Mouse (Mus musculus): Measurements from ENCODE around the gene Syde2.

Syde2 gene

DNA sequence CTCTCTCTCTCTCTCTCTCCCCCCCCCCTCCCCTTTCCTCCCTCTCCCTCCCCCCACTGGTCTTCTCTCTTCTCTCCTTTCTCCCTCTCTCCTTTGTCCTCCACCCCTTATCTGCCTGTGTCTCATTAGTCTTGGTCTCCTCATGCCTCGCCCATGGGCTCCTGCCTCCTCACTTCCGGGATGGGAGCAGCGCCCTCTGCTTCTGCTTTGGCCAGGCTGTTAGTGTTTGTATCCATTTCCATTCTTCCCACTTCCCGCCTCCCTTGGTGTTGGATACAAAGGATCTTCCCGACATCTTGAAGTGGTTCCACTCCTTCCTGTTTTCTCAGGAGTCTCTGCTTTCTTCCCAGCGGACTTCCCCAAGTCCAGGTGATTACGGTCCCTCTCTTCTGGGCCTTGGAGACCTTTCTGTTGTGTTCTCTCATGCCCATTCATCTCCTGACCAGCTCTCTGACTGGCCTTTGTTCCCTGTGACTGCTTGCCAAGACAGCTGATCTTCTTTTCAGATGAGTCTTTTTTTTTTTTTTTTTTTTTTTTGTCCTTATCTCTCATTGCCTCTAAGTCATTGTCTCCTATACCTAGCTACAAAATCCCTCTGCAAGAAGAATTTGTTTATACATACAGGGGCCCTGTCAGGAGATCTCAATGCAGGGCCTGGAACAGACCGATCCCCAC is 24.0 kb downstream of the Syde2 start:
- no peak for DNase-seq (ENCODE audit: low spot score in 2 of 2)

DNA sequence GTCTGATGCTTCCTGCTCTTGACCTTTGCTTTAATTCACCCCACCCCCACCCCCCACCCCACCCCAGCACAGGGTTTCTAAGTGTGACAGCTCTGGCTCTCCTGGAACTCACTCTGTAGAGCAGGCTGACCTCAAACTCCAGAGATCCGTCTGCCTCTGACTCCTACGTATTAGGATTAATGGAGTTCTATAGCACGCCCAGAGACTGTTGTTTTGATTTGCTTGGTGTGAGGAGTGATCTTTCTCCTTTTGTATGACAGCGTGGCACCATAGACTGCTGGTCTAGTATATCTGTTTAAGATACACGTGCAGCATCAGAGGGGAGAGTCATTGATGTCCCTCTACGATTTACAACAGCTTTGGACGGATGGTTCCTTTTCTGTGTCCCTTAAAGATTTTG is 25.8 kb downstream of the Syde2 start:
- DNase-seq (ENCODE audit: low spot score in 2 of 2) = no peak

DNA sequence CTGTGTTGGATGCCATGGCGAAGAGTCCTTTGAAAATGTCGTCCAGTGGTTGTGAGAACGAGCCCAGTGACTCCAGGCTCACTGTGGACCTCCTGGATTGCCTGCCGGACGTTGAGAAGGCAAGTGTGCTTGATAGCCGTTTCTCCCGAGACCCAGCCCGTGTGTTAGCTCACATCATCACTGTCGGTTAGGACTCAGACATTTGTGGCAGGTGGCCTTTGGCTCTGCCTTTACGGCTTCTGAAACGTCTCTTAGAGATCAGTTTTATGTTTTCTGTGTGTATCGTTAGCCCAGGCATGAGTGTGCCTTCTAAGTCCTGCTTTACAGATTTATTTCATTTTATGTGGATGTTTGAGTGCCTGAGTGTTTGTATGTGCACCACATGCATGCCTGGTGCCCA is 26.7 kb downstream of the Syde2 start:
- DNase-seq (ENCODE audit: low spot score in 2 of 2) = no peak

DNA sequence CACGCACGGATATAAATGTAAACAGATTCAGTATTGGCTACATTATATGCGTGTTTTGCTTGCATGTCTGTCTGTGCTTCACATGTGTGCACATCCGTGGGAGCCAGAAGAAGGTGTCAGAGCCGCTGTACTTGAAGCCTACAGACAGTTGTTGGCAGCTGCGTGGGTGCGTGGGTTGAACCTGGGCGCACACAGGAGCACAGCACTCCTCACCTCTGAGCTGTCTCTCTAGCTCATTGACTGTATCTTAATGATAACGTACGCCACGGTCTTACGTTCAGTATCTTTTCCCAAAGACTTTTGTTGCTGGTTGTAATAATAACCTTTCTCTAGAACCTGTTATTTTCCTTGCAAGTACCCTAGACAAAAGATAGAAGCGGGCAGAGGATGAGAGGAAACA is 29.3 kb downstream of the Syde2 start:
- DNase-seq (ENCODE audit: low spot score in 2 of 2) = no peak

DNA sequence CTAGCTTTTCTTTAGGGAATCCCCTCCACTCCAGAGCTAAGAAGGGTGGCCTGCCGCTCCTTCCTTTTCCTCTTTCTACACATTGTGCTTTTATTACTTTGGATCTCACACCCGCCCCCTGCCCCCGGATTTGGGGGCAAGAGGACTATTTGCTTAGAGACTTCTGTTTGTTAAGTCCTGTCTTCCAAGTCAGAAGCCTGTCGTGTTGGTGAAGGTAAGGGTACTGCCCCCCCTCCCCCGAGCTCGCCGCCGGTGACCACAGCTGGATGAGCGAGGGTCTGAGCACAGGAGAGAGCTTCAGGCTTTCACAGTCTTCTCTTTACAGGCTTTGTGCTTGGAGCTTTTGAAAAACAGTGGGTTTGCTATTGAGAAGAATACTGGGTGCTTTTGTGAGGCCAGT is 29.9 kb downstream of the Syde2 start:
- DNase-seq (ENCODE audit: low spot score in 2 of 2) = no peak

DNA sequence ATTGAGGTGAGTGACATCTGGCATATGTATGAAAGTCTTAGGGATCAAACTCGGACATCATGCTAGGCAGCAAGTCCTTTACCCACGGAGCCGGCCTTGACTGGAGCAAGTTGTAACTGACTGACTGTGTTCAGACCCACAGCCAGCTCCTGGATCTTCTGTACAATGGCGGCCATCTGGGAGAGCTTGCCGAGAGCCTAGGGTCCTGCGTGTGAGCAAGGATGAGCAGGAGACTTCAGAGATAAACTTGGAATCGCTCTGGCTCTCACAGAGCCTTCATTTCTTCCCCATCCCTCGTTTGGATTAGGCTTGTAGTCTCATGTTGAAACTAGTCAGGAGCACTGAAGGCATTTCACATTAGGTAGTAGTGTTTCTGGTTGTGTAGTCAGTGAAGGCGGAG is 34.6 kb downstream of the Syde2 start:
- no peak for DNase-seq (ENCODE audit: low spot score in 2 of 2)

DNA sequence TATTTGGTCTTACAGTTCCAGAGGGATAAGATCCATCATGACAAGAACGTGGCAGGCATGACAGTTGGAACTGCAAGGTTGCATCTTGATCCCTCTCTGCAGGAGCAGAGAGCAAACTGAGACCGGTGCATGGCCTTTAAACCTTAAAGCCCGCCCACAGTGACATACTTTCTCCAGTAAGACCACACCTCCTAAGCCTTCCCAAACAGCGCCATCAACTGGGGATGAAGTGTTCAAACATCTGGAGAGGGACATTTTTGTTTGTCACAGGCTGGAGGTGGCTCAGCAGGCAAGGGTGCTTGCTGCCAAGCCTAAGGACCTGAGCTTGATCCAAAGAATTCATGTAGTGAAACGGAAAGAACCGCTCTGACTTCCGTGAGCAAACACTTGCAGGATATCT is 37.1 kb downstream of the Syde2 start:
- no peak for DNase-seq (ENCODE audit: low spot score in 2 of 2)

DNA sequence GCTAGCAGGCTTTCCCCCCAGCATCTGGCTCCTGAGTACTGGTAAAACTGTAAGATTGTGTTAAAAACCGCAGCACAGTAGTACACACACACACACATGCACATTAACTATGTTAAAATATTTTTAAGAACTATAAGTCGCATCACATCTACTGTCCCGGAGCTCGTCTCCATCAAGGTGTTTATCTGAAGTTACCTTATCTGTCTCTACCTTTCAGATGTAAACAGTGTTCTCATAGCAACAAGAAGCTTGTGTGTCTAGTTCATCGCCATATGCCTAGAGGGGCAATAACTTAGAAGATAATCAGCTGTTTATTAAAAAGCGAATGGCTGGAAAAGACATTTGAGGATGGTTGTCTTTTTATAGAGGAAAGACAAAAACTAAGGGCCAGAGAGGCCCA is 37.8 kb downstream of the Syde2 start:
- no peak for DNase-seq (ENCODE audit: low spot score in 2 of 2)

DNA sequence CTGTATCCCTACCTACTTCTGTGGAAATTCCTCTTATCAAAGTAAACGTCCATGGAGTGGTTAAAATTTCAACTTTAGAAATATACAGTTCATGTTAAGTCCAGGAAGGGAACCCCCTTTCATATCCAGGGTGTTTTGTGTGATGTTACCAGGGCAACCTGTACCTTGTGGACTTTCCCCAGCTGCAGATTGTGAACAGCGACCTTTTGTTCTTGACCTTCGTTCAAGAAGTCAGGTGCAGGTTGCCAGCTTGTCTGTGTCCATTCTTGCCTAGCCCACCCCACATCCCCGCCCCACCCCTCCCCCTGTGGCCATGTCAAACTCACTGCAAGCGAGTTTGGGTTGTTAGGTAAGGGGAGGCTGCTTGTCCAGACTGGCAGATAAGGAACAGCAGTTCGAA is 39.4 kb downstream of the Syde2 start:
- no peak for DNase-seq (ENCODE audit: low spot score in 2 of 2)

DNA sequence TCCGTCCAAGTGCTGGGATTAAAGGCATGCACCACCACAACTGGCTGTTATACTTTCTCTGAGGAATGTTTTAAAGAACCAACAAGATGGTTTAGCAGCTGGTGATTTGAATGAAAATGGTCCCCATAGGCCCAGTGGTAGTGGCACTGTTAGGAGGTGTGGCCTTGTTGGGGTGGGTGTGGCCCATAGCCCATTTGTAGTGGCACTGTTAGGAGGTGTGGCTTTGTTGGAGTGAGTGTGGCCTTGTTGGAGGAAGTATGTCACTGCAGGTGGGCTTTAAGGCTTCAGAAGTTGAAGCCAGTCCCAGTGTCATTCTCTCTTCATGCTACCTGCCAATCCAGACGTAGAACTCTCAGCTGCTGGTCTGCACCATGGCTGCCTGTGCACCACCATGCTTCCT is 40.7 kb downstream of the Syde2 start:
- no peak for DNase-seq (ENCODE audit: low spot score in 2 of 2)

DNA sequence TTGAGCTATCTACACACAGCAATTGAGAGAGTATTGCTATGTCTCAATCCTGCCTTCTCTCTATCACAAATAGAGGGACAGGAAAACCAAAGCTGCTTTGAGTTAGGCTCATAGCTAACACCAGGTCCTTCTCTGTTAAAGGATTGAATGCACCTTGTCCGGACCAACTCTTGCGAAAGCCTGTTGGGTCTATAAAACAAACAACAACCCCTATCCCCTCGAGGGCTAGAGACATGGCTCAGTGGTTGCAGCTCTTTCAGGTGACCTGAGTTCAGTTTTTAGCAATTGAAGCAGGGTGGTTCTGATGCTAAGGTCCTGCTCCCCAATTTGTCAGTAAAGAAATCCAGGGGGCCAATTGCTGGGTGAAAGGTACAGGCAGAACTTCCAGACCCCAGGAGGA is 41.6 kb downstream of the Syde2 start:
- DNase-seq (ENCODE audit: low spot score in 2 of 2) = no peak

DNA sequence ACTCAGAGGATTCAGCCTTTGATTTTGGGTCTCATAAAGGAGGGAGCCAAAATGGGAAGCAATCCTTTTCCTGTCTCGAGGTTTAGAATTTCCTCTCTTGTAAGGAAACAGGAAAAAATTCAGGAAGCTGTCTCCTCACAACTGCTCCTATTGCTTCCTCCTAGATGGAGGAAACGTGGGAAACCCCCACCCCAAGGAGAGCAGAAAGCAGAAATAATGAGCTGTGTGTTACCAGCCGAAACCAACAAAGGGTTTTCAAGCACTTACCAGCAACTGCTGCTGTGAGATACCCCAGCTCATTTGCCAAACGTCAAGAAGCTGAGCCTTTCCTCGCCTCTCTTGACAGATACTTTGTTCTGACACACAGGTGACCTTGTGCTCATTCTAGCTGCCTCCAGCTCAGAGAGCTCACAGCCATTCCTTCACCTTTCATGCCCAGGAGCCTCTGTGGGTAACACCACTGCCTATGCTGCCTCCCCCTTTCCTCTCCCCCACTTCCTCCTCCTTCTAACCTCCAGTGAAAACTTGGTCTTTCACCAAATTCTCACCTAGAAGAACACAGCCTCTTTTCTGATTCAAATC is 42.7 kb downstream of the Syde2 start:
- no peak for DNase-seq (ENCODE audit: low spot score in 2 of 2)

DNA sequence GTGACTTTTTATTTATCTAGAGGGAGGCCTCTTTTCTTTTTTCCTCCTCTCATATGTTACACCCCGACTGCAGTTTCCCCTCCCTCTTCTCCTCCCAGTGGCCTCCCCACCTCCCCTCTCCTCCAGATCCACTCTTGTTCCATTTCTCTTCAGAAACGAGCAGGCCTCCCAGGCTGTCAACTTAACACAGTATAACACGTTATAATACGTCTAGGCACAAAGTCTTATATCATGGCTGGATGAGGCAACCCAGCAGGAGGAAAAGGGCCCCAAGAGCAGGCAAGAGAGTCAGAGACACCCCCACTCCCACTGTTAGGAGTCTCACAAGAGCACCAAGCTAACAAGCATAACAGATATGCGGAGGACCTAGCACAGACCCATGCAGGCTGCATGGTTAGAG is 45.3 kb downstream of the Syde2 start:
- no peak for DNase-seq (ENCODE audit: low spot score in 2 of 2)

DNA sequence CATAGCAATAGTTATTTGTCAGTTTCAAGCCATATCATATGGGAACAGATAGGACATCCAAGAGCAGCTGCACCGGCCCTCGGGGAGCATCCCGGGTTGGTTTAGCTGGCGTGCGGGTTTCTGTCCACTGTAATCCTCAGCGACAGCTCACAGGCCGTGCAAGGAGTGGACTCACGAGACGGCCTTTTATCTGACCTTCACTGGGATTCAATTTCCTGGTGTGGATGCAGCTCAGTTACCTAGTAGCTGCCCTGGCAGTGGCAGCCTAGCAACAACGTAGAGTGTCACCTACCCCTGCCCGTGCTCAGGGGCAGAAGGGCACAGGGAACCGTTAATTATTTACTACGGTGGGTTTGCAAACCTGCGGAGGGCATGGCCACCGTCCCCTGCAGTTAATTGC is 50.2 kb downstream of the Syde2 start:
- DNase-seq (ENCODE audit: low spot score in 2 of 2) = no peak

DNA sequence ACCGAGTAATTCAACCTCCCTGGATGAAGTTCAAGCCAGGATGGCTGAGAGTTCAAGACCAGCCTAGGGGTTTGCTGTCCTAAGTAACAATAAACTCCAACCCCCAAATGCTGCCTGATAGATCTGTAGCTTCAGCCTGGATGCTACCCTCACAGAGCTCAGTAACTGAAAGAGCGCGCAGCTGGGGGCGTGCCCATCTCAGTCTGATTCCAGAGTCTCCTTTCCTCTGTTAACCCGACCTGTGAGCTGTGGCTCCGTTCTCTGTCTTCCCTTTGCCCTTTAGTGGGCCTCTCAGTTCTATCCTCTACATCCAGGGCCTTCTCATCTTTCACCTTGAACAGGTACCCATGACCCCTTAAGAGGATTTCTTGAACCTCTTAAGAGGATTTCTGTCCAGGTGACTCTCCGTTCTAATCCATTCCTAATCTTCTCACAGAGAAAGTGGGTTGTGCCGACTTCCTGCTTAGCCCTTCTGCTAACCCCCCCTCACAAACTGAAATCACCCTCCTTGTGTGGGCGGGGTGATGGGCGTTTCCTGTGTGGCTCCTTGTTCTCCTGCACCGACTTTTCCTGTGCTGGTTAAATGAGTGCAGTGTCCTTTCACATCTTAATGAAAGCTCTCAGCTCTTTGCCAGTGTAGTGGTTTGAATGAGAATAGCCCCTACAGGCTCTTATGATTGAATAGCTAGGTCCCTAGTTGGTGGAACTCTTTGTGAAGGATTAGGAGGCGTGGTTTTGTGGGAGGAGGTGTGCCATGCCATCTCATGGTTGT is 51.6 kb downstream of the Syde2 start:
- DNase-seq (ENCODE audit: low spot score in 2 of 2) = no peak

DNA sequence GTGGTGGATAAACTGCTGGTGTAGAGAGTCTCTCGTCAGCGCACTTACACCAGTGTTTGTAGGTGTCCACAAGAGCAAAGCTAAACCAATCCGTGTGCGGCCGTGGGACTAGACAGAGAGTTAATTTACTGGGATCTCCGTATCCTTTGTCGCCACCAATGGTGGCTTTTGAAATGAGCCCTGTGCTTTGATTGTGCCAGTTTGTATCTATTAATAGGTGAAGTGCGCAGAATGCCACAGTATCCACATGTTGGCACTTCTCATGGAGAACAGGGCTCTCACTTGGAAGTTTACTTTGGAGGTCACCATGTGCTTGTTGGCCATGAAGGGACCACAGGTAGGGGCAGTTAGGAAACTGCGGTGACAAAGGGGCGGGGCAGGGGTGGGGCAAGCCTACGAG is 53.7 kb downstream of the Syde2 start:
- DNase-seq (ENCODE audit: low spot score in 2 of 2) = no peak

DNA sequence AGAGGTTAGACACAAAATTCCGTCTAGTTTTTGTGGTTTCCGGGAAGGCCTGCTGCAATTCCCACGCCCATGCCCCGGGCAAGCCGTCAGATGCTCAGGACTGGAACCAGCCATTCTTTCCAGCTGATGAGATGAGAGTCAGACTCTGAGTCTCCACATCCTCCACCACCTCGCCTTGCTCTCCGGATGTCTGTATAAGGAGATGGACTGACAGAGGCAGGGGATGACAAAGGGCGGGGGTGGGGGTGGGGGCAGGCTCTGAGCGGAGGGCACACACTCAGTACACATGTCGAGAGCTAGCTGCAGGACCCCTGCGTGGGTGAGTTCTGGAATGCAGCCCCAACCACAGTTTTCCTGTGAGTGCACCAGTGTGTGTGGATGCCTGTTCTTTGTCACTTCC is 57.3 kb downstream of the Syde2 start:
- DNase-seq (ENCODE audit: low spot score in 2 of 2) = no peak

DNA sequence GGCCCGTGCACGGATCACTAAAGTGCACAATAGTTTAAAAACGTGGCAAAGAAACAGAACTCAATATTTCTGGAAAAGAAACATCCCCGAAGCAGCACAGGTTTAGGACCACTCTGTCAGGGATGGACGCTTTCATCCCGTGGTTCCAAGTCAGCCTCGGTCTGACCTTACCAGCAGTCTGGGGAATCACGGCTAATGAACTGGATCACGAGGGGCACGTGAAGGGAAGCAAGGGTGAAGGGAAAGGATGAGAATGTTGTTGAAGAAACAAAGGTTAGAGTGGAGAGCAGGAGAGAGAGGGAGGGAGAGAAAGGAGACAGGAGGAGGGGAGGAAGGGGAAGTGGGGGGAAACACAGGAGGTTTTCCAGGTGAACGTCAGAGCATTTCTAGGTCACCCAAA is 58.4 kb downstream of the Syde2 start:
- no peak for DNase-seq (ENCODE audit: low spot score in 2 of 2)

DNA sequence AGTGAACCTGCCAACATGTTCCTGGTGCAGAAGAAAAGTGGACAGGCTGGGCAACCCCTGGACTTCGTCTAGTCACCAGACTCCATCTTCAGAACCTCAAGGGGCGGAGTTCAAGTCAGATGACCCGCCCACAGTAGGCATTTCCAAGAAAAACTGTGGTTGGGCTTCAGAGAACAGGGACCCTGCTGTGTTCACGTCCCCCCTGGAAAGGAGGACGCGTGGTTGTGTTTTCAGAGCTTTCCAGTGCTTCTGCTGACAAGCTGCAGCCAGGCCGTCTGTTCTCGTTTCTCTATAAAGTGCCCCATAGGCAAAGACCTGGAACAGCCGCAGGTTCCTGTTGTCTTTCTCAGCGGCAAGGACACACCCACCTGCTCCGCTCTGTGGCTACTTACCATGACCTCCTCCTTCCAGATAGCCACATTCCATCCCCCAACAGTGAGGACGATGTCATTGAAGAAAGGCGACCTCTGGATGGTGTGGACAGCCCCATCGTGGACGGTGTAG is 60.1 kb downstream of the Syde2 start:
- peak in 1 of 2 experiments; percentile 5 for DNase-seq (ENCODE audit: low spot score in 2 of 2)

DNA sequence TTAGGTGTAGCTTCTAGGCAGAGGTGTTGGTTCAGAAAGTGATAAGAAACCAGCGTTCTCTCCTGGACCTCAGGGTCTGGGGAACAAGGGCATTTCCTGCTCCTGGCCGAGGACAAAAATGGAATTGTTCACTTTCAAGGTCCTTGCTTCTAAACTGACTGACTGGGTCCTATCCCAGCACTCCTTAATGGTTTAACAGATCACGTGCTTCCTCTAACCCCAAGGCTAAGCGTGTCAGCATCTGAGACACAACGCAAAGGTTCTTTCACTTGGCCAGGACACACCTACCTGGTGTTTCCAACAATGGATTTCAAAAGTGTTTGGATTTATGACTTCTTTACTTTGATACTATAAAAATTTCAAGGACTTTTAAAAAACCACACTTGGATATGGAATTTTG is 62.3 kb downstream of the Syde2 start:
- DNase-seq (ENCODE audit: low spot score in 2 of 2) = no peak

DNA sequence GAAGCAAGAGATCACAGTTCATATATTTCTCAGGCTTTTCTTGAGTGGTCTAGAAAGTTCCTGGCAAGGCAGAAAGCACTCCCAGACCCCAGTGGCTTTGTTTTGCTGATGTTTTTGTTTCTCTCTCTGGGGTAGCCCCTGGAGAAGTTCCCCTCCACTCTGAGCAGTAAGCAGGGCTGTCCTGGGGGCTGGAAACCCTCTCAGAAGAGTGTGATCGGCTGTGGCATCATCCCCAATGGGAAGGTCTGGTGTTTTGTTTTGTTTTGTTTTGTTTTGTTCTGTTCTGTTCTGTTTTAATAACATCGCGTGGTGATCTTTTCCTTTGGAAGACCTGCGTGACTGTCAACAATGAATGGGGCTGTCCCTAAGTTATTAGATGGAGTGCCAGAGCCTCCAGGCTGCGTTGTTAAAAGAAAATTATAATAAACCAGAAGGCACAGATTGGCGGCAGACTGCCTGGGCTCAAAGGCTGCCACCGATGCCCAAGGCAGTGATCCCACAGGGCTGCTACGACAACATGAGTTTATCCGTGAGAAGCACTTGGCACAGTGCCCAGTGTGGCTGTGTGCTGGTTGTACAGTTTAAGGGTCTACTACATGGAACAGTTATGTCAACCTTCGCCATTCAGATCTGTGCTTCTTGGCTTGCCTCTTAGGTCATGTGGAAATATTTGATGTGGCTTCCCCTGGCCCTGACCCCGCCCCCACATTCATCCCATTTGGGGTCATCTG is 63.8 kb downstream of the Syde2 start:
- no peak for DNase-seq (ENCODE audit: low spot score in 2 of 2)

DNA sequence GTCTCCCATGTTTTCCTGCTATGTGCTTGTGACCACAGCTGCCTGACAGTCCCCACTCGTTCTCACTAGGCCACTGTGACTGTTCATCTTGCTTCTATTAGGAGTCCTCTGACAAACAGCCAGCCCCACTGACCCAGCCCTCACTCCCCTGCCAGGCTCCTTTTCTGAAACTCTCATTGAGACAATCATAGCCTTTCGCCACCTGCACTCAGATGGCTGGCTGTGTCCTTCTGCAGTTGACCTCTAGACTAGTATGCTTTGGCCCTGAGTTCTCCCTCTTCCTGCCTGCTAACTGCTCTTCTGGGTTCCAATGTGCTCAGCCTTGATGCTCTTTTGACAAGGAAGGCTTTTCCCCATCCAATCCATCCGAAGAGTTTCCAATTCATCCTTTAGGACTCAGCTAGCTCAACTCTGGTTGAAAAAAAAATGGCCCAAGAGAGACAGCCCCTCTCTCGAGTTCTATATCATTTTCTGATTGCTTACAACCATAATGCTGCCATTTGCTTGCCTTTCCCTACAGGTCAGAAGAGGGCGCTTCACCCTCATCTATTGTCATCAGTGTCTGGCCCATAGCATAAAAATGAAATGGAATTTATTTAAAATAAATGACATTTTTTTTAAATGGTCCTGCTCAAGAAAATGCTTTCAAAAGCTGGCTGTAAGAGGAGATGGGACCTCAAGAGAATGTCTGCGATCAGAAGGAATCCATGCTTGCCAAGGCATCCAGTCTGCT is 65.6 kb downstream of the Syde2 start:
- DNase-seq (ENCODE audit: low spot score in 2 of 2) = no peak
